Mouse (Mus musculus) heart, embryonic 10.5 days (tissue): ENCODE measurements around the gene Csf2rb2. TPM values are rescaled to one million over a fixed set of nuclear protein-coding genes. Genes with fewer than 3 reads are reported as not detected.
"Not testable (repeated sequence)": the region's sequence is repeated elsewhere in the genome, so short reads cannot be mapped to it uniquely, and the experiment has no call there.

Experiments
- DNase-seq: peaks from one replicate; pipeline ENCODE4 v3.0.0-alpha.2; 2017; ENCODE audit warnings: low spot score
- H3K27ac ChIP-seq: fragments of 300-500 bp; sonication (generic); 2 replicates; pipeline ENCODE4 v1.5.1; 2016; ENCODE audit warnings: mild to moderate bottlenecking
- H3K27me3 ChIP-seq: fragments of 300-500 bp; sonication (generic); 2 replicates; pipeline ENCODE4 v1.6.1; 2016; ENCODE audit warnings: mild to moderate bottlenecking; ENCODE audit not compliant: poor library complexity, insufficient read depth, severe bottlenecking
- H3K36me3 ChIP-seq: fragments of 300-500 bp; sonication (generic); 2 replicates; pipeline ENCODE4 v1.6.1; 2016; ENCODE audit warnings: mild to moderate bottlenecking, moderate library complexity
- H3K4me1 ChIP-seq: fragments of 300-500 bp; sonication (generic); 2 replicates; pipeline ENCODE4 v1.6.1; 2016; ENCODE audit warnings: mild to moderate bottlenecking
- H3K4me3 ChIP-seq: fragments of 300-500 bp; sonication (generic); 2 replicates; pipeline ENCODE4 v1.5.1; 2016; ENCODE audit warnings: mild to moderate bottlenecking, moderate library complexity
- H3K9me3 ChIP-seq: fragments of 300-500 bp; sonication (generic); 2 replicates; pipeline ENCODE4 v1.6.1; 2016; ENCODE audit warnings: mild to moderate bottlenecking, moderate library complexity
- WGBS: fragments of 180-500 bp; shearing (Covaris S2); methylation state at CpG from one replicate; pipeline ENCODE4 v1.1.7; 2016; 5-methylcytosine and 5-hydroxymethylcytosine counted together
- polyA plus RNA-seq: library from polyadenylated mRNA; unstranded; fragments of >200 nt; fragmentation: Nextera tagmentation; extraction: Ambion mirVana; gene quantifications from 2 replicates; pipeline ENCODE4 v1.2.1, GENCODE M21; 2016

Gene Csf2rb2
- polyA plus RNA-seq, 1 experiment from 2014 or later: 1.5 TPM

DNA sequence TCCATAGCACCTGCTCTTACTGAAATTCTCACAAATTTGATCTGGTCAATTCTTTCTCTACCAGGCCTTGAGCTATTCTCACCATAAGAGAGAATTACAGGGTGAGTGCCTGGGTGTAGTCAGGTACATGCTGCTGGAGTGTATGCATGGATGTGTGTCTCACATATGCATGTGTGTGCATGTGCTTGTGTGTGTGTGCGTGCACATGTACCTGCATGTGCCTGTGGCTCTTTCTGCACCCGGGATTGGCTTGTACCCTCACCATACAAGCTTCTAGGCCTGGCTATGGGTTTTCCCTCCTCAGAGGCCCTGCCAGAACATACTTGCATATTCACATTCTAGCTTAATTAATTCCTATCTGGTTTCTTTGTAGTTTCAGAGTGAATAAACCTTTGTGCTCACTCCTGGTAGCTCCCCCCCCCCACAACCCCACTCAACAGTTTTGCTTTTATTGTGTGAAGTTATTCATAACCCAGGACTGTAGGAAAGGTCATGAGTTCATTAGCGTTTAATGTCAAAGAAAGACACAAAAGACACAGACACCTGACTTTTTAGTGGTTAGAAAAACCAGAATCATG is 23.1 kb upstream of the Csf2rb2 start:
- Histone ChIP-seq H3K27me3 (no peaks in the 10 kb centered on the region), H3K36me3 (no peaks in the 10 kb centered on the region), H3K4me1 (0 out of 2 replicates have a peak, but pooled peaks cover 6% of the 10 kb centered on the region), H3K4me3 (no peak overlapping the region), H3K9me3 (no peaks in the 10 kb centered on the region), H3K27ac (0 out of 2 replicates have a peak overlapping the region, but pooled peaks have one; percentile 10)
- no peak for DNase-seq
- WGBS: 84% methylated on average over 3 of the region's 3 CpGs

DNA sequence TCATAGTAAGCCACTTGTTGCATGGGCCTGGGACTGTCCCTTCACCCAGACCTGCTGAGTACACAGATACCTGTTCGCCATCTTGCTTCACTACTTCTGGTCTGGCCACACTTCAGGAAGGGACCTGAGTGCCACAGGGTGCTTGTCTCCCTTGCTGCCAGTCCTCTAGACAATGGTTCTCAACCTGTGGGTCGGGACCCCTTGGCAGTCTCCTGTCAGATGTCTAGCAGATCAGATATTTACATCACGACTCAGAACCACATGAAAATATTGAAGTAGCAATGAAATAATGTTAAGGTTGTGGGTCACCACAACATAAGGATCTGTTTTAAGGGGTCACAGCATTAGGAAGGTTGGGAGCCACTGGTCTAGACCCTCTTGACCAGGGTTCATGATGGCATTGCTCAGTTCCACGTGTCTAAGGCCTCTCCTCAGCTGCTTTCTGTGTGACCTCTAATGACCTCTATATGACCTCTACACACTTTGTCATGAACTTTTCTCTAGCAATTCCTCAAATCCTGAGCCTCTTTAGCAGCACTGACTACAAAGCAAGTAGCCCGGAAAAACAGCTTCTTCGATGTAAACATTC is 22.3 kb upstream of the Csf2rb2 start:
- WGBS: 83% methylated on average over 6 of the region's 6 CpGs
- H3K9me3 ChIP-seq, H3K4me3 ChIP-seq, DNase-seq, H3K4me1 ChIP-seq, H3K27me3 ChIP-seq, H3K27ac ChIP-seq, H3K36me3 ChIP-seq: not testable (repeated sequence)

DNA sequence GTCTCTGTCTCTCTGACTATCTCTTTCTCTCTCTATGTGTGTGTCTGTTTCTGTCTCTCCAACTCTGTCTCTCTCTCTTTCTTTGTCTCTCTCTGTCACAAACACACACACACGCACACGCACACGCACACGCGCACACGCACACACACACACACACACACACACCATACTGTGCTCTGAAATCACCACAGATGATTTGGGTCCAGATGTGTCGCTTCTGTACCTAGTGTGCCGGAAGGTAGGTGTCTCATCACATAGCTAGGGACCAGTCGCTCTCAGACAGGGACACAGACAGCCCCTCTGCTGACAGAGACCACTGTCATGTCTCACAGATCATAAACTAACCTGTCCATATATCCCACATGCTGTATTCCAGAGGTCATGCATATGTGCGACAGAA is 21.2 kb upstream of the Csf2rb2 start:
- no peak overlapping the region for H3K27ac ChIP-seq
- H3K4me3 ChIP-seq: no peak overlapping the region
- 88% methylated on average over 10 of the region's 10 CpGs for WGBS
- no peaks in the 10 kb centered on the region for H3K9me3 ChIP-seq
- DNase-seq: no peak
- 0 out of 2 replicates have a peak, but pooled peaks cover 6% of the 10 kb centered on the region for H3K4me1 ChIP-seq
- no peaks in the 10 kb centered on the region for H3K36me3 ChIP-seq
- no peaks in the 10 kb centered on the region for H3K27me3 ChIP-seq

DNA sequence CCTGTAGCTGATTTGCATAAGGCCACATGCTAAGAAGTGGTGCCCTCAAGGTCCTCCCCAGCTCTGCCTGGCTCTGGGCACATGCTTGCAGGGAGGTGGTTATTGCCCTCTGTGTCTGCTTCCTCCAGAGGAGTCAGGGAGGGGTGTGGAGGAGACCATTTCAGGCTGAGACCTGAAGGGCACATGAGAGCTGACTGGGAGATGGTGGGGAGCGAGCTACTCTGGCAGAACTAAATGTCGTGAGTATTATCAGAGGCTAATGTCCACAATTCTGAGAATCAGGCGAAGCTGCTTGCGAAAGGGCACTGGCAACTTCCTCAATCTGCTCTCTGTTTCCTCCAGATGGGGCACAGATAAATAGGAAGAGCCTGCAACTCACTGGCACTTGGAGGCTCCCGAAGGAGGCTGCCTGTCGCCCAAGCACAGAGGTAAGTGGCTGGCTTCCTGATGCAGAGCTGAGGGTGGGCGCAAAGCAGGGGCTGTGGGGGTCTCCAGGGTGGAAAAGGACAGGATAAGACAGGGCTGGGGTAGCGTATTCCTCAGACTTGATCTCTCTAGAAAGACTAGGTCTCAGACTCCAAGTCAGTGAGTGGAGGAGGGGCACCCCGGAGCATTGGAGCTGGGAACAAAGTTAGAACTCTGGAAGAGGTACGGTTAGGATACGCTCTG is 20.3 kb upstream of the Csf2rb2 start, which contains the start of gene Csf2rb:
Gene Csf2rb (plus strand): TSS at position 82 of the 669 bp plus-strand sequence.
- peak within 1 kb of the TSS; percentile 15; the same call in 1 of the 2 replicates for H3K4me3 ChIP-seq
- H3K4me1 ChIP-seq: peaks cover 10% of the 10 kb centered on the region
- H3K9me3 ChIP-seq: no peaks in the 10 kb centered on the region
- no peaks in the 10 kb centered on the region for H3K36me3 ChIP-seq
- H3K27me3 ChIP-seq: no peaks in the 10 kb centered on the region
- 65% methylated on average over 11 of the region's 11 CpGs for WGBS
- no peak for DNase-seq
- H3K27ac ChIP-seq: 0 out of 2 replicates have a peak within 1 kb of the TSS, but pooled peaks have one; percentile 33

DNA sequence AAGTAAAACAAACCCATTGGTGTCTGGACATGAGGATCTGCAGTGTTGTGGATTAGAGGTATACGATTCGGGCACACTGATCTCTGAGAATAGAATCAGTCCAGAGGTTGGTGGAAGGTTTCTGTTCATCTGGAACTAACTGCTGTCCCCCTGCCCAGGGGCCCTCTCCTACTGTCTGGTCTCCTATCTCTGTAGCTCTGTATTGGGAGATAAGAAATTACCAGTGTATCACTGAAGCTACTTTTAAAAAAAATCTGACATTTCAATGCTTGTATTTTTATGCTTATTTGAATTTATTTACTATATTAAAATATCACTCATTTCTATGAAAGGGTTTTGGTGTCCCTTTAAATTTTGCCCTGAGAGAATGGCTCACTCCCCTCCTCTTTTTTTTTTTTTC is 18.8 kb upstream of the Csf2rb2 start:
- Histone ChIP-seq H3K27me3 (no peaks in the 10 kb centered on the region), H3K27ac (no peak overlapping the region), H3K9me3 (no peaks in the 10 kb centered on the region), H3K4me1 (peaks cover 16% of the 10 kb centered on the region), H3K4me3 (no peak overlapping the region), H3K36me3 (no peaks in the 10 kb centered on the region)
- no peak for DNase-seq
- WGBS: 65% methylated on average over 2 of the region's 2 CpGs

DNA sequence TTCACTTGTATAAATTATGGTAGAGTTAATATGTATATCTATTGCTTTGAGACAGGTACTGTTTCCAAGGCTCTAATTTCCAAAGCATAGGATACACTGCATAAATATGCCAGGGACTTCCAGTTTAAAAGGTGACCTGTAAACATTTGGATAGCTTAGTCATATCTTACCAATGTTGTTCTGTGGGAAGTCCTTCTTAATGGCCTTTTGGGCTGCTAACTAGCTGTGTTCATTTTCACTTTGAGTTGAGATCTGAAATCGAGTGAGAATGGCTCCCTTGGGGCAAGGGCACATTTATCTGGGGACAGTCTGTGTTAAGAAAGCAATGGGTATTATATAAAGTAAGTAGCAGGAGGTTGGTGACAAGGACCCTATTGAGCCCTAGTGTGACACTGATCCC is 17.8 kb upstream of the Csf2rb2 start:
- peaks cover 21% of the 10 kb centered on the region for H3K4me1 ChIP-seq
- no peaks in the 10 kb centered on the region for H3K27me3 ChIP-seq
- H3K4me3 ChIP-seq: no peak overlapping the region
- no peaks in the 10 kb centered on the region for H3K36me3 ChIP-seq
- no peaks in the 10 kb centered on the region for H3K9me3 ChIP-seq
- no peak overlapping the region for H3K27ac ChIP-seq
- no peak for DNase-seq
- 67% methylated on average over 1 of the region's 1 CpGs for WGBS

DNA sequence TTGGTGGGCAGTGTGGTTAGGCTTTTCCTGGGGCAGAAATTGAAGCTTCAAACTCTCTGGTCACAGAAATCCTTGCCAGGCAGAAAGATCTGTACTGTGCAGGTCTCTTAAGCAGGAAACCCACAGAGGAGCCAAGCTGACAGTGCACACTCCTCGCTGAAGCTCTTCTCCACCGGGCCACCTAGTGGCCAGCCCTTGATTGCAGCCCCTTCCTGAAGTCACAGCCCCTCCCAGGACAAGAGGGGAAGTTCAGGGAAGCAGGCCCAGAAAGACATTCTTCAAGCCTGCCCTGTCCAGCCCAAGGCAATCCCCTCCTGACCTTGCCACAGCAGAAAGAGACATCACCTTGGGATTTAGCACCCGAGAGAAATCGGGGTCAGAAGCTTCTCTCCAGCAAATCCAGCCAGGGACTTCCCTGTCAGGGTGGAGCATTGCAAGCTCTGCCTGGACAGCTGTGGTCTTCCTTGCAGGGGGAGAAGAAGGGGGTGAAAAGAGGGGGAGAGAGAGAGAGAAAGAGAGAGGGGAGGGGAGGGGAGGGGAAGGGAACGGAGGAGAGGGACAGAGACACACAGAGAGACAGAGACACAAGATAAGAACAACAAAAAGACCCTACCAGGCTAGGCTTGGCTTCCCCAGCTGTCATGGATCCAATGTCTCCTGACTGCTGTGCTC is 15.4 kb upstream of the Csf2rb2 start:
- Histone ChIP-seq H3K9me3 (no peaks in the 10 kb centered on the region), H3K4me3 (no peak overlapping the region), H3K27ac (peak overlapping the region; percentile 17; the same call in 1 of the 2 replicates), H3K36me3 (no peaks in the 10 kb centered on the region), H3K4me1 (peaks cover 20% of the 10 kb centered on the region), H3K27me3 (no peaks in the 10 kb centered on the region)
- peak; percentile 89 for DNase-seq
- WGBS: 12% methylated on average over 5 of the region's 5 CpGs

DNA sequence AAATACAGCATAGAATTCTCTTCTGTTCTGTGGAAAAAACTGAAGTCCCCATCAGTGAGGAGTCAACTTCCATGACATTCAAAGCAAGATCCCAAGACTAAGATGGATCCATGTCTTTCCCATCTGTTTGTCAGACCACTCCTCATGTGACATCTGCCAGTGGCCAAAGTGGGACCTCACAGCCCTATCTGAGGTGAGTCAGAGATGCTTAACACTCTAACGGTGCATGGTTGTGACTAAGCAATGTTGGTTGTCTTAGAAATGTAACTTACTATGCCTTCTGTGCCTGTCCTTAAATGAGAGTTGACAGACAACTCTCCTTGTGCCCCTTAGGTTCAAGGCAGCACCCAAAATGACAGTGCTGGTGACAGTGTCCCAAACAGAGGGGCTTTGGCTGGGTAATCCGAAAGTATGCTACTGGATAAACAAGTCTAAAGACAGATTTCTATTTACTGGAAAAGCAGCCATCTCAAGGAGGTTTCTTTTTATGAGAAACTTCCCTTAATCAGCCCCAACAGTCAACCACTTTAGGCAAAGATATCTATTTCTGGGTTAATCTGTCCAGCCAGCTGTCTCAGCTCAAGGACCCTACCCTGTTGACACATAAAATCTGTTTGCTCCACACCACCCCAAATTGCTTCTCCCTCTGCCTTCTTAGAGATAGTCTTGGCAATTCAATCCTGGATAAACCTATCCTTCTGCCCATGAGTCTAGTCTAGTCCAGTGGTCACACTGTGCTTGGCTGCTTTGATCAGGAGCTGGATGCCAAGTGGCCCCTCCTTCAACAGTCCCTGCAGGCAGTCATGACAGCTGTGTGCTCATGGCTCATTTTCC is 13.0 kb upstream of the Csf2rb2 start:
- H3K27me3 ChIP-seq, H3K9me3 ChIP-seq, H3K4me3 ChIP-seq, H3K36me3 ChIP-seq: not testable (repeated sequence)
- 0 out of 2 replicates have a peak overlapping the region, but pooled peaks have one; percentile 36 for H3K27ac ChIP-seq
- 55% methylated on average over 2 of the region's 2 CpGs for WGBS
- DNase-seq: peak; percentile 82
- peaks cover 15% of the 10 kb centered on the region for H3K4me1 ChIP-seq

DNA sequence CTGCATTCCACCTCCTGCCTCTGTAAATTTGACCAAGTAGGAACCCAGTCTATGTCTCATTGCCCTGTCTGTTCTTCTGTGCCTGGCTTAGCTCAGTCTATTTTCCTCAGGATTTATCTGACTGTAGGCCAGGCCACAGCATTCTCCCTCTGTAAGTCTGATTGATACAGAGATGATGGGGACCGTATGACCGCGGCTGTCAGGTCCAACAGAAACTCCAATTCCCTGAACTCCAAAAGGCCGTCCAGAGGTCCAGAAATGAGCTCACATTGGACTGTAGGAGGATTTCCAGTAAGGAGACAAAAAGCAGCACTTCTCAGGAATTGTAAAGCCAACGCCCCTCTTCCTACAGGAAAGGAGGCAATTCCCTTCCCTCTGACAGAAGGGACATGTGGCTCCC is 8.1 kb upstream of the Csf2rb2 start:
- not testable (repeated sequence) for H3K27me3 ChIP-seq, DNase-seq, H3K27ac ChIP-seq, H3K36me3 ChIP-seq, H3K4me3 ChIP-seq, H3K9me3 ChIP-seq
- 77% methylated on average over 5 of the region's 5 CpGs for WGBS
- peaks cover 18% of the 10 kb centered on the region for H3K4me1 ChIP-seq

DNA sequence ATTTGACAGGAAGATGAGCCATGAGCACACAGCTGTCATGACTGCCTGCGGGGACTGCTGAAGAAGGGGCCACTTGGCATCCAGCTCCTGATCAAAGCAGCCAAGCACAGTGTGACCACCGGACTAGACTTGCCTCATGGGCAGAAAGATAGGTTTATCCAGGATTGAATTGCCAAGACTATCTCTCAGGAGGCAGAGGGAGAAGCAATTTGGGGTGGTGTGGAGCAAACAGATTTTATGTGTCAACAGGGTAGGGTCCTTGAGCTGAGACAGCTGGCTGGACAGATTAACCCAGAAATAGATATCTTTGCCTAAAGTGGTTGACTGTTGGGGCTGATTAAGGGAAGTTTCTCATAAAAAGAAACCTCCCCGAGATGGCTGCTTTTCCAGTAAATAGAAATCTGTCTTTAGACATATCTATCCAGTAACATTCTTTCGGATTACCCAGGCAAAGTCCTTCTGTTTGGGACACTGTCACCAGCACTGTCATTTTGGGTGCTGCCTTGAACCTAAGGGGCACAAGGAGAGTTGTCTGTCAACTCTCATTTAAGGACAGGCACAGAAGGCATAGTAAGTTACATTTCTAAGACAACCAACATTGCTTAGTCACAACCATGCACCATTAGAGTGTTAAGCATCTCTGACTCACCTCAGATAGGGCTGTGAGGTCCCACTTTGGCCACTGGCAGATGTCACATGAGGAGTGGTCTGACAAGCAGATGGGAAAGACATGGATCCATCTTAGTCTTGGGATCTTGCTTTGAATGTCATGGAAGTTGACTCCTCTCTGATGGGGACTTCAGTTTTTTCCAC is 7.1 kb upstream of the Csf2rb2 start:
- 41% methylated on average over 4 of the region's 4 CpGs for WGBS
- peak; percentile 88 for DNase-seq
- peak overlapping the region; percentile 2; the same call in 1 of the 2 replicates for H3K27ac ChIP-seq
- H3K4me1 ChIP-seq: peaks cover 18% of the 10 kb centered on the region
- not testable (repeated sequence) for H3K27me3 ChIP-seq, H3K4me3 ChIP-seq, H3K9me3 ChIP-seq, H3K36me3 ChIP-seq

DNA sequence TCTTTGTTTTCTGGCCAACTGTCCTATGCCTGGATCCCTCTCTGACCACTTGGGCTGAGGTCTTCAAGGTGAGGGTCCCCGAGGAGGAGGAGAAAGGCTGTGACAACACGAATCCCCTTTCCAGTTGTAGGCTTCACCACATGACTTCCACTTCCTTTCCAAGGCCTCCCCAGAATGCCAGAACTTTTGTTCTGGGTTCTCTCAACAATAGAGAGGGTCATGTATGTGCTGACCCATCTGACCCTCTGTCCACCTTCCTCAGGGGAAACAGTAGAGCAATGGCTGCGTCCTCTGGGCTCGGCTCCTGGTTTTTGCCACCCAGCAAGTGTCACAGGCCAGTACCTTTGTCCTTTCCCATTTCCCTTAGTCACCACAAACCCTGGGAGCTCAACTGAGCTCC is 5.5 kb upstream of the Csf2rb2 start:
- Histone ChIP-seq H3K36me3 (no peaks in the 10 kb centered on the region), H3K4me1 (peaks cover 18% of the 10 kb centered on the region), H3K27me3 (no peaks in the 10 kb centered on the region), H3K27ac (peak overlapping the region; percentile 22; the same call in 1 of the 2 replicates), H3K4me3 (no peak overlapping the region), H3K9me3 (no peaks in the 10 kb centered on the region)
- DNase-seq: no peak
- 74% methylated on average over 4 of the region's 4 CpGs for WGBS

DNA sequence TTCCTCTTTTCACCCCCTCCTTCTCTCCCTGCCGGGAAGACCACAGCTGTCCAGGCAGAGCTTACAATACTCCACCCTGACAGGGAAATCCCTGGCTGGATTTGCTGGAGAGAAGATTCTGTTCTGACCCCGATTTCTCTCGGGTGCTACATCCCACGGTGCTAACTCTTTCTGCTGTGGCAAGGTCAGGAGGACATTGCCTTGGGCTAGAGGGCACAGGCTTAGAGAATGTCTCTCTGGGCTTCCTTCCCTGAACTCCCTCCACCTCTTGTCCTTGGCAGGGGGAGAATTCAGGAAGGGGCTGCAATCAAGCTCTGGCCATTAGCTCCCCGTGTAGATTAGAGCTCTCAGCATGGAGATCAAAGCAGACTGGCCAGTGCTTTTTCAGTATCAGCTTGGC is 4.3 kb upstream of the Csf2rb2 start:
- WGBS: 17% methylated on average over 5 of the region's 5 CpGs
- H3K9me3 ChIP-seq: no peaks in the 10 kb centered on the region

More for the DNA sequence above, 4.3 kb upstream of the Csf2rb2 start:
- H3K4me1 ChIP-seq: peaks cover 18% of the 10 kb centered on the region
- DNase-seq: no peak
- no peaks in the 10 kb centered on the region for H3K36me3 ChIP-seq
- H3K4me3 ChIP-seq: no peak overlapping the region
- H3K27me3 ChIP-seq: no peaks in the 10 kb centered on the region
- peak overlapping the region; percentile 67 for H3K27ac ChIP-seq
